Mouse (Mus musculus): ENCODE data around the gene Krt42. TPM values are rescaled to one million over a fixed set of nuclear protein-coding genes. Genes with fewer than 3 reads are reported as not detected.

Gene Krt42
- polyA plus RNA-seq (2012; rRNA removed), result 0.14 TPM in 1 of 2 replicates, not detected in the other

DNA sequence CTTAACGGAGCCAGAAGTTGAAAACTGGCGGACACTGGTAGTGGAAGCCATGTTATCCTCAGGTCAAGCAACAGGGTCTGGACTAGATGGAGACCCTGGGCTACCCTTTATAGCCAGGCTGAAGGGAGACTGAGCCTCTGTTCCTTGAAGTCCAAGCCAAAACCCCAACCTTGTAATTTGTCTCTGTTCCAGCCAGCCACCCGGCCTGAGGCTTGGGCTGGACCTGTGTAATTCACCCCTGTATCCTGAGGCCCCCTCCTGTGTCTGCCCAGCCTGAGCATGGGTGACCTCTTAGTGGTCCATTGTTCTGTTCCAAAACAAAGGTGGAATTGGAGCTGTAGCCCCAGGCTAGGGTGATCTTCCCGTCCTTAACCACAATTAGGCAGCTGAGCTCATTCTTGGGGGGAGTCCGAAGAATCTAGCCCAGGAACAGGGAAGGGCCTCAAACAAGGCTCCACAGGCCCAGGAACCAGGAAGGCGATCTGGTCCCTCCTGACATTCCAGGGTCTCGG is at the start of gene Krt42:
Krt42 (minus strand) TSS at position 51 of the 512 bp plus-strand sequence.

DNA sequence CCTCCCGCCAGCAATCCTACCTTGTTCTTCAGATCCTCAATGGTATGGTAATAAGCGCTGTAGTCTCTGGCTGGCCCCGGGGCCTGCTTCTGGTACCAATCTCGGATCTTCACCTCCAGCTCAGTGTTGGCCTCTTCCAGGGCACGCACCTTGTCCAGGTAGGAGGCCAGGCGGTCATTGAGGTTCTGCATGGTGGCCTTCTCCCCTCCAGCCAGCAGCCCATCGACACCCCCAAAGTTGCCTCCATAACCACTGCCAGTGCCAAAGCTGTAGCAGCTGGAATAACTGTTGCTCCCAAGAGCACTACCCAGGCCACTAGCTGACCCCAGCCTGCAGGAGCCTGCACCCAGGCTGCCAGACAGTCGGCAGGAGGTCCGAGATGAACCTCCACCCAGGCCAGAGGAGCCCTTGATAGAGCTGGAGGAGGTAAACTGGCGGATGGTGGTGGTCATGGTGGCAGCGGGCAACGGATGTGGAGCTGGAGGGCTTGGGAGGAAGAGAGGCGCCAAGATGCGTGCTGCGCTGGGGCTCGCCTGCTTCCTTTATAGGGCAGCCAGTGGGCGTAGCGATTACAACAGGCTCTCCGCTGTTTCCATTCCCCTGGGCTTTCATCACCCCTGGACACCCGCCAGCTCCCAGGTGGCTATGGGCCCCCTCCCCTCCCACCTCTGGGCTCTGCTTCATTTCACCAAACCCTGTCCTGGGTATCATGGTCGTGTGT is 9.0 kb downstream of the Krt42 start, which contains the start of gene Krt17:
Krt17 (minus strand) TSS at position 516 of the 721 bp plus-strand sequence.

DNA sequence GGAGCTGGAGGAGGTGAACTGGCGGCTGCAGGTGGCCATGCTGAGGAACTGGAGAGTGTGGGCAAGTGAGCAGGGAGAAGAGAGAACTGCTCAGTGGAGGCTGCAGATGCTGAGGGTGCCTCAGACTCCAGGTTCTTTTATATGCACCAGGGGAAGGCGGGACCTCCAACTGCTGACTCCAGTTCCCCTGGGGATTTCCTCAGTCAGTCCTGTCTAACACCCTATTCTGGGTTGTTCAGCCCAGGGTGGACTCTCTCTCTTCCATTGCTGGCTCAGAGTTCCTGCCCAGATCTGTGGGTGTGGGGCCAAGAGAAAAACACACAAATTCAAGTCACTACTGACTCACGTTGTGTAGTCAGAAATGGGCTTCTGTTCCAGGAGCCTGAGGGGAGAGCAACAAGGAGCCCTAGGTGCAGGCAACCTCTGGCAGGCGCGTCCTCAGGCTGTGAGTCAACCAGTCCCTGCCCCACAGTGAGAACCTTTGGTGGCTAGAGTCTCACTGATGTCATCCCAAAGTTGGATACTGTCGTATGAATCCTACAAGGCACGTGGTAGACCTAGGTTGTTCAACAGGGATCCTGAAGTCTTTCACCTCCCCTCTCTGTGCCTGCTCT is 20.7 kb downstream of the Krt42 start, which contains the start of gene Krt16:
Krt16 (minus strand) TSS at position 51 of the 614 bp plus-strand sequence.

Other genes with a start within 250 kb of the Krt42 start
- not detected in 2 replicates for gene Krt33b, start 240.0 kb downstream of the Krt42 start, polyA plus RNA-seq (2012; rRNA removed)
- not detected in 2 replicates for gene Krt34, start 228.3 kb downstream of the Krt42 start, polyA plus RNA-seq (2012; rRNA removed)
- gene Krt31, start 219.3 kb downstream of the Krt42 start, polyA plus RNA-seq (2012; rRNA removed), result not detected in 2 replicates
- gene Krt32, start 181.6 kb downstream of the Krt42 start, polyA plus RNA-seq (2012; rRNA removed), result not detected in 2 replicates
- not detected in 2 replicates for gene Krt35, start 173.6 kb downstream of the Krt42 start, polyA plus RNA-seq (2012; rRNA removed)
- 0.98 and 1.9 TPM in 2 replicates for gene Krt36, start 164.2 kb downstream of the Krt42 start, polyA plus RNA-seq (2012; rRNA removed)
- gene Krt13, start 148.3 kb downstream of the Krt42 start, polyA plus RNA-seq (2012; rRNA removed), result 0.08 and 0.31 TPM in 2 replicates
- gene Krt15, start 133.9 kb downstream of the Krt42 start, polyA plus RNA-seq (2012; rRNA removed), result 0.41 and 0.70 TPM in 2 replicates
- gene Krt19, start 121.2 kb downstream of the Krt42 start, polyA plus RNA-seq (2012; rRNA removed), result 4,854 and 4,867 TPM in 2 replicates
- not detected in 2 replicates for gene Krt9, start 76.6 kb downstream of the Krt42 start, polyA plus RNA-seq (2012; rRNA removed)
- gene Krt14, start 62.3 kb downstream of the Krt42 start, polyA plus RNA-seq (2012; rRNA removed), result 1.2 and 1.8 TPM in 2 replicates
- gene Krt16, start 21.0 kb downstream of the Krt42 start, polyA plus RNA-seq (2012; rRNA removed), result 0.43 TPM in 1 of 2 replicates, not detected in the other
- 15.9 and 16.8 TPM in 2 replicates for gene Krt17, start 8.8 kb downstream of the Krt42 start, polyA plus RNA-seq (2012; rRNA removed)
- 95.0 and 110 TPM in 2 replicates for gene Eif1, start 50.0 kb upstream of the Krt42 start, polyA plus RNA-seq (2012; rRNA removed)
- gene Gast, start 64.5 kb upstream of the Krt42 start, polyA plus RNA-seq (2012; rRNA removed), result not detected in 2 replicates
- gene Hap1, start 86.3 kb upstream of the Krt42 start, polyA plus RNA-seq (2012; rRNA removed), result 5.7 and 5.8 TPM in 2 replicates
- gene Jup, start 127.9 kb upstream of the Krt42 start, polyA plus RNA-seq (2012; rRNA removed), result 522 and 536 TPM in 2 replicates
- 27.1 and 30.5 TPM in 2 replicates for gene P3h4, start 145.0 kb upstream of the Krt42 start, polyA plus RNA-seq (2012; rRNA removed)
- gene Fkbp10, start 145.8 kb upstream of the Krt42 start, polyA plus RNA-seq (2012; rRNA removed), result 30.2 and 37.3 TPM in 2 replicates
- 17.8 and 21.2 TPM in 2 replicates for gene Nt5c3b, start 171.9 kb upstream of the Krt42 start, polyA plus RNA-seq (2012; rRNA removed)
- gene Klhl10, start 172.0 kb upstream of the Krt42 start, polyA plus RNA-seq (2012; rRNA removed), result 0.10 and 0.23 TPM in 2 replicates
- gene Klhl11, start 202.9 kb upstream of the Krt42 start, polyA plus RNA-seq (2012; rRNA removed), result 2.7 and 3.9 TPM in 2 replicates

Measured in colon, adult 2 months (tissue).